Mouse (Mus musculus) CD8-positive naive resting alpha-beta T cell, adult 2 months (primary cell): ENCODE data around the gene Sfmbt1.

ENCODE experiments used
- DNase-seq, 2 experiments: peaks; one replicate each; pipeline ENCODE4 v3.0.0; 2022; ENCODE audit warnings: low read depth in 2 of 2, low spot score in 2 of 2

Gene Sfmbt1

GRCm38 (mm10) chr14:30714799-30715617 is at the start of gene Sfmbt1:
Gene Sfmbt1, plus strand, starts transcription at chr14:30714849.
- DNase-seq, result peak; percentile 3 to 59

GRCm38 (mm10) chr14:30666061-30666460 is 48.6 kb upstream of the Sfmbt1 start:
- no peak for DNase-seq

DNA sequence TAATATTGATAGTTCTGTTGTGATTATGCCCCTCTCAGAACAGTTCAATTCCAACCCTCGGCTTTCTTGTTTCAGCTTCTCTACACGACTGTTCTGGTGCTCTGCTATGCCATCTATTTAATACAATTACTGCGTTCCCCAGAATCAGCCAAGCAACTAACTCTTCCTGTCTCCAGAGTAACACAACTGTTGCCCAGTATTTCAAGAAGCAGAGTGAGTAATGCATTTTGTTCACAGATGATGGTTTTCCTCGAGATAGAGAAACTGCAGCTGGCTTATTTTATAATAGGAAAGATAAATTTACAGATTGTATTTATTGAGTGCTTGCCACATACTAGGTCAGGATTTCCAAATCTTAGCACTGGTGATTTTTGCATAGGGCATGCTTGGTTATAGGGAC is 48.0 kb upstream of the Sfmbt1 start:
- no peak for DNase-seq

- DNase-seq, result no peak
These were observed 44.5 kb upstream of the Sfmbt1 start for GRCm38 (mm10) chr14:30670161-30670560.

GRCm38 (mm10) chr14:30671095-30671985 is 43.3 kb upstream of the Sfmbt1 start:
- no peak for DNase-seq

DNA sequence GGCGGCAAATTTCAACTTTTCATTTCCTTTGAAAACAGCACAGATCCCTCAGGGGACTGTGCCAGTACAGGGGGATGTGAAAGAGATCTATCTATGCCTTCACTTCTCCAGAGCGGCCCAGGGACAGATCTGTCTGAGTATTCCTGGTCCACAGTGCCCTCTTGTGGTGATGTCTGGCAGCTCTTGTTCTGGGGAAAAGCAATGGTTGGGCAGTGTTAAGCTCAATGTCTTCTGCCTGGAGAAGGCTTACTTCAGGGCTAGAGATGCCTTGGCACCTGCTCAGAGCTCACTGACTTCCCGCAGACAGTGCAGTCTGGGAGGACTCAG is 42.7 kb upstream of the Sfmbt1 start:
- DNase-seq, result peak; percentile 75 to 85

- peak; percentile 20 to 42 for DNase-seq
These were observed 39.7 kb upstream of the Sfmbt1 start for GRCm38 (mm10) chr14:30674947-30675346.

DNA sequence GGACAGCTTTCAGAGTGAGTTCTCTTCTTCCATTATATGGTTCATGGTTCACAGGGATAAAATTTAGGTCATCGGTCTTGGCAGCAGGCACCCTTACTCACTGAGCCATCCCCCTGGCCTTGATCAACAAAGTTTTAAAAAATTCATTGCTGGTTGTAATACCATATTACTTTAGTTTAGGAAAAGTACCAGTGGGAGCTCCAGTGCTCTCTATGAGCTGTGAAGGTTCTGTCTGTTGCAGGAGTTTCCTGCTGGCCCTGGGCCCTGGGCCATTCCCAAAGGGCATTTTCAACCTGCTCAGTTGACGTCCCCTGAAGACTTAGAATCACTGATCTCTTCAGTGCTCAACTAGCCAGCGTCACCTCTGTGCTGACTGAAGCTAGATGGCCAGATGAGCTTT is 32.5 kb upstream of the Sfmbt1 start:
- DNase-seq, result no peak

DNA sequence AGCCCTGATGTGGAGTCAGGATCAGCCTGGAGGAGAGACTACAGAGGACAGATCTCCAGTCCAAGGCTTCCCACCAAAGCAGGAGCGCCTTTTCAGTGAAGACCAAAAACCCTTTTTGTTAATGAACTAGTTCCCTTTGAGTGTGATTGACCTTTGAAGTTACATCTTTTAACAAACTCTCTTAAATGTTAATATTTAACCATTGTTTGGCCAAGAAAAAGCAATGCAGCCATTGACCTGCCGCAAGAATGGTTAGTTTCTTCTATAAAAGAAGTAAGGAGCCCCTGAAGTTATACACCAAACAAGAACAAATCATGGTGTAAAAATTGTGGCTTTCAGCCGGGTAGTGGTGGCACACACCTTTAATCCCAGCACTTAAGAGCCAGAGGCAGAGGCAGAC is 24.0 kb upstream of the Sfmbt1 start:
- DNase-seq, result no peak

- no peak for DNase-seq
These were observed 22.2 kb upstream of the Sfmbt1 start for GRCm38 (mm10) chr14:30692439-30692838.

GRCm38 (mm10) chr14:30694786-30695185 is 19.9 kb upstream of the Sfmbt1 start:
- no peak for DNase-seq

- no peak for DNase-seq
These were observed 19.0 kb upstream of the Sfmbt1 start for GRCm38 (mm10) chr14:30695609-30696008.

DNA sequence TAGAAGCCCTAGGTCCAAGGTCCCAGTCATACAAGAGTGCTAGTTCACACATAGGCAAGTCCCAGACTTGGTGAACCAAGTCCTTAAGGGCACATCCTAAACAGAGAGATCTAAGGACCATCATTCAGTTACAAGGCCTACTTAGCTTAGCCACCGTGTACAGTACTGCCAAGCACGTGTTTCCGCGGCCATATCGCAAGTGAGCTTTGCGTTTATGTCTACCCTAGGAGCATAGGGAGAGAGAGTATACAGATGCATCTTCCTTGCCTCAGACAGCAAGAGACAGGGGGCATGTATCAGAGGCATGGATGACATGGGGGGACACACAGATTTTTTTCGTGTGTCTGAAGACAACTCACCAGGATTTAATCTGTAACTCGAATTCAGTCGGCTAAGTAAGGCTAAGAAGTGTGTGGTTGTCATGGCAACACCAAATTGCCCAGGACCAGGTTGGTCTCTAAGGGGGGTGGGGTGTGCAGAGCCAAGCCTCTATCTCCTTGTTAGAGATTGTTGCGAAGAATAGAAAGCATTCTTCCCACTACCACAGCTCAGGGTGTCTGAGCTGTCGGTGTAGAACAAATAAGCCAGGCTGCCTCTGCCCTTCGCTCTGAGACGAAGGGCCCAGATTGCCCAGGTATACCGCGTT is 17.1 kb upstream of the Sfmbt1 start:
- DNase-seq, result no peak

GRCm38 (mm10) chr14:30699656-30700055 is 15.0 kb upstream of the Sfmbt1 start:
- peak in 1 of 2 experiments; percentile 12 for DNase-seq

- DNase-seq, result no peak
These were observed 12.1 kb upstream of the Sfmbt1 start for GRCm38 (mm10) chr14:30702512-30702911.

DNA sequence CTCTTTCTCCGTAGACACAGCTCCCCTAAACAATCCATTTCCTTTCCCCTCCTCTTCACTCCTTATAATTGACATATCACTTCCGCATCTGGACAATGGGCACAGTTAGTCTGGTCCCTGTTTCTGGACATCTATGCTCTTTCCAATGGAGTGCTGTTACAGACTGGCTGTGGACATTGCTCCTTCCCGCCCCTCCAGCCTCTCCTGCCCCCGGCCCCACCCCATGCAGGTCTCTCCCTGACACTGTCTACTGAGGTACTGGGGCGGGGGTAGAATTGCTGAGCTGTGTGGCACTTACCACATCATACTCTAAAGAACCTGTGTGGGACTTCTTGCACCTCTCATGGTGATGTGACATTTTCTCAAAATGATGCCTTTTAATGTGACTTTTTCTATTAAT is 11.6 kb upstream of the Sfmbt1 start:
- DNase-seq, result no peak

DNA sequence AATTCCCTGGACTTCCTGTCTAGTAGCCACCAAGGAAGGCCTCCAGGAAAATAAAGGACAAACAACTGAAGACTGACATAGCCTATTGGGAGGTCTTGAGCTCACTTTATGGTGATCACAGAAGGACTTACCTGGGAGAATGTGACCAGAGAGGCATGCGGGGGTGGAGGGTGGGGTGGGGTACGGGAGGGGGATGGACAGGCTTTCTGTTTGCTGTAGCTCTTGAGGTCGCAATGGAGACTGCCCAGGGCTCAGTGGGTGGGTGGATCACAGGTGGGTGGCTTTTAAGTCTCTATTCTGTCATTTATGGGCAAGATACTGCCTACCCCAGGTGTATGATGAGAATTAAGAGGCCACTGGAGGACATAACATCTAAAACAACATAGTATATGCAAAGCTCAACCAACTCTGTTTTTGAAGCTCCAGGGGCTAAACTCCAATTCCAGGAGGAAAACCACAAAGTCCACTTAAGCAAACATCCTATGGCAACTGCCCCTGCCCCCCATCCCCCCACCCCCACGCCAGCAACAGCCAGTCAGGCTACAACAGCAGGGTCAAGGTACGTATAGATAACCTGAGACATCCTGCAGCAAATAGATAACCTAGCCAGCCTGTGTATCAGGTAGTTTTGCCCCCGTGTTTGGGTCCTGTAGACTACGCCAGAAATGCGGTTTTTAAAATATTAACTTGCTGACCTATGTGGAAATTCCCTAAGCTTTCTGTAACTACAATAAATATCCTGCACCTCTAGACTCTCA is 10.4 kb upstream of the Sfmbt1 start:
- DNase-seq, result no peak

DNA sequence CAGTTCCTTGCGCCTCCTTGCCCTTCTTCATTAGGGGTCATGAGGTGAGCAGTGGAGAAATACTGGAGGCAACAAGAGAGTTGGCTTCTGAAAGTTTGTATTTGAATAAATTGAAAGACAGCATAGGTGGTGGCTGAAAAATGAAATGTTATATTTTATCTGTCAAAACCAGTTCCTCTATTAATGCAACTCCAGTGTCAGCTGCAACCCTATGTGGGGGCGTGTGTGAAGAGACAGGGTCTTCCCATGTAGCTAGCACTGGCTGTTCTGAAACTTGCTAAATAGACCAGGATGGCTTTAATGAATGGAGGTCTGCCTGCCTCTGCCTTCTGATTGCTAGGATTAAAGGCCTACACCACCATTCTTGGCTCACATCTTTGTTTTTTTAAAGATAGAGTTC is 2.8 kb upstream of the Sfmbt1 start:
- no peak for DNase-seq

- no peak for DNase-seq
These were observed 880 bp upstream of the Sfmbt1 start for GRCm38 (mm10) chr14:30713769-30714168.

DNA sequence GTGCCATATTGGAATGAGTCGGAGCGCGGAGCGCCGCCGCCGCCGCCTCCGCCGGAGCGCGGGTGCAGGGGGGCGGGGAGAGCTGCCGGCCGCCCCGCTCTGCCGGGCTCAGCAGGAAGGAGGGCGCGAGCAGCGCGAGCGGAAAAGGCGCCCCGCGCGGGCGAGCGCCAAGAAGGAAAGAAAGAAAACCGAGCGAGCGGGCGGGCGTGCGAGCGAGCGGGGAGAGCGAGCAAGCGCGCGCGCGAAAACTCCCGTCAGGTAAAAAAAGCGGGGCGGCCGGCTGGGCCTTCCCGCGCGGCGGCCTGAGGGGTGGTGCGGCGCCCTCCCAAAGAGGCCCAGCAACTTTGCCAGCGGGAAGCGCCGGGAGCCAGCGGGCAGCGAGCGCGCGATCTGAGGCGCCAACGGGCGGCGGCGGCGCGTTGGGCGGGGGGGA is 985 bp downstream of the Sfmbt1 start:
- peak in 1 of 2 experiments; percentile 65 for DNase-seq
